Mouse (Mus musculus): Measurements from ENCODE around the gene Lif. TPM values are rescaled to one million over a fixed set of nuclear protein-coding genes. Genes with fewer than 3 reads are reported as not detected.

Gene Lif
- polyA plus RNA-seq, 1 experiment from 2014 or later: 0.98 TPM

GRCm38 (mm10) chr11:4217914-4218629 lies 39.3 kb upstream of the Lif start, which contains the start of gene Castor1:
TSS of gene Castor1 (plus strand) at chr11:4218225.
- 2% methylated on average over 56 of the region's 56 CpGs for WGBS
- Histone ChIP-seq H3K27me3 (replicated peaks; ENCODE audit: control insufficient read depth, insufficient read depth, low read length) (no peaks in the 10 kb centered on the region), H3K9me3 (ENCODE audit: control insufficient read depth, low read length) (no peaks in the 10 kb centered on the region), H3K36me3 (ENCODE audit: control insufficient read depth, insufficient read depth, low read length) (peaks cover 9% of the 10 kb centered on the region; the same call in 1 of the 2 replicates), H3K9ac (ENCODE audit: low read depth, low read length) (peak within 1 kb of the TSS; percentile 70), H3K27ac (ENCODE audit: low read length) (no peak within 1 kb of the TSS), H3K4me3 (ENCODE audit: low read length) (peak within 1 kb of the TSS; percentile 60), H3K4me1 (ENCODE audit: control insufficient read depth, insufficient read depth, low read length) (peaks cover 4% of the 10 kb centered on the region; the same call in 1 of the 2 replicates), H3K4me2 (ENCODE audit: low read depth, low read length) (peak within 1 kb of the TSS; percentile 96)
- ATAC-seq: peak; percentile 90

- Histone ChIP-seq H3K9ac (ENCODE audit: low read depth, low read length) (peak overlapping the region; percentile 70), H3K4me1 (ENCODE audit: control insufficient read depth, insufficient read depth, low read length) (peaks cover 6% of the 10 kb centered on the region; the same call in 1 of the 2 replicates), H3K27me3 (replicated peaks; ENCODE audit: control insufficient read depth, insufficient read depth, low read length) (no peaks in the 10 kb centered on the region), H3K4me3 (ENCODE audit: low read length) (peak overlapping the region; percentile 60), H3K27ac (ENCODE audit: low read length) (no peak overlapping the region), H3K9me3 (ENCODE audit: control insufficient read depth, low read length) (no peaks in the 10 kb centered on the region), H3K4me2 (ENCODE audit: low read depth, low read length) (peak overlapping the region; percentile 96), H3K36me3 (ENCODE audit: control insufficient read depth, insufficient read depth, low read length) (peaks cover 9% of the 10 kb centered on the region; the same call in 1 of the 2 replicates)
- WGBS: 13% methylated on average over 6 of the region's 6 CpGs
- no peak; the same call in 1 of the 2 replicates for ATAC-seq
Observed at GRCm38 (mm10) chr11:4218637-4219036, 38.7 kb upstream of the Lif start.

GRCm38 (mm10) chr11:4219317-4219751 lies 38.0 kb upstream of the Lif start:
- Histone ChIP-seq H3K4me3 (ENCODE audit: low read length) (no peak overlapping the region), H3K4me2 (ENCODE audit: low read depth, low read length) (no peak overlapping the region), H3K9me3 (ENCODE audit: control insufficient read depth, low read length) (no peaks in the 10 kb centered on the region), H3K27ac (ENCODE audit: low read length) (no peak overlapping the region), H3K36me3 (ENCODE audit: control insufficient read depth, insufficient read depth, low read length) (peaks cover 9% of the 10 kb centered on the region; the same call in 1 of the 2 replicates), H3K27me3 (replicated peaks; ENCODE audit: control insufficient read depth, insufficient read depth, low read length) (no peaks in the 10 kb centered on the region), H3K9ac (ENCODE audit: low read depth, low read length) (no peak overlapping the region), H3K4me1 (ENCODE audit: control insufficient read depth, insufficient read depth, low read length) (peaks cover 9% of the 10 kb centered on the region; the same call in 1 of the 2 replicates)
- 17% methylated on average over 2 of the region's 2 CpGs for WGBS
- ATAC-seq: no peak

GRCm38 (mm10) chr11:4219908-4220307 lies 37.4 kb upstream of the Lif start:
- Histone ChIP-seq H3K9ac (ENCODE audit: low read depth, low read length) (no peak overlapping the region), H3K9me3 (ENCODE audit: control insufficient read depth, low read length) (no peaks in the 10 kb centered on the region), H3K27ac (ENCODE audit: low read length) (no peak overlapping the region), H3K36me3 (ENCODE audit: control insufficient read depth, insufficient read depth, low read length) (0 out of 2 replicates have a peak, but pooled peaks cover 3% of the 10 kb centered on the region), H3K4me2 (ENCODE audit: low read depth, low read length) (no peak overlapping the region), H3K27me3 (replicated peaks; ENCODE audit: control insufficient read depth, insufficient read depth, low read length) (no peaks in the 10 kb centered on the region), H3K4me1 (ENCODE audit: control insufficient read depth, insufficient read depth, low read length) (peaks cover 9% of the 10 kb centered on the region; the same call in 1 of the 2 replicates), H3K4me3 (ENCODE audit: low read length) (no peak overlapping the region)
- 62% methylated on average over 9 of the region's 9 CpGs for WGBS
- no peak for ATAC-seq

- WGBS: 55% methylated on average over 28 of the region's 28 CpGs
Observed at GRCm38 (mm10) chr11:4220443-4221400, 36.6 kb upstream of the Lif start.

GRCm38 (mm10) chr11:4222046-4222950 lies 35.1 kb upstream of the Lif start:
- Histone ChIP-seq H3K4me1 (ENCODE audit: control insufficient read depth, insufficient read depth, low read length) (peaks cover 5% of the 10 kb centered on the region; the same call in 1 of the 2 replicates), H3K36me3 (ENCODE audit: control insufficient read depth, insufficient read depth, low read length) (no peaks in the 10 kb centered on the region), H3K27me3 (replicated peaks; ENCODE audit: control insufficient read depth, insufficient read depth, low read length) (no peaks in the 10 kb centered on the region), H3K9ac (ENCODE audit: low read depth, low read length) (no peak overlapping the region), H3K9me3 (ENCODE audit: control insufficient read depth, low read length) (no peaks in the 10 kb centered on the region), H3K4me2 (ENCODE audit: low read depth, low read length) (no peak overlapping the region), H3K4me3 (ENCODE audit: low read length) (no peak overlapping the region), H3K27ac (ENCODE audit: low read length) (no peak overlapping the region)
- 70% methylated on average over 17 of the region's 17 CpGs for WGBS
- ATAC-seq: no peak

More at GRCm38 (mm10) chr11:4220443-4221400, 36.6 kb upstream of the Lif start:
- no peak overlapping the region for H3K4me3 ChIP-seq (ENCODE audit: low read length)
- H3K9me3 ChIP-seq (ENCODE audit: control insufficient read depth, low read length): no peaks in the 10 kb centered on the region
- H3K27me3 ChIP-seq (replicated peaks; ENCODE audit: control insufficient read depth, insufficient read depth, low read length): no peaks in the 10 kb centered on the region
- H3K27ac ChIP-seq (ENCODE audit: low read length): no peak overlapping the region
- peaks cover 9% of the 10 kb centered on the region; the same call in 1 of the 2 replicates for H3K4me1 ChIP-seq (ENCODE audit: control insufficient read depth, insufficient read depth, low read length)
- no peaks in the 10 kb centered on the region for H3K36me3 ChIP-seq (ENCODE audit: control insufficient read depth, insufficient read depth, low read length)
- no peak overlapping the region for H3K9ac ChIP-seq (ENCODE audit: low read depth, low read length)
- peak; percentile 17; the same call in 1 of the 2 replicates for ATAC-seq
- no peak overlapping the region for H3K4me2 ChIP-seq (ENCODE audit: low read depth, low read length)

GRCm38 (mm10) chr11:4223393-4224188 lies 33.8 kb upstream of the Lif start:
- Histone ChIP-seq H3K9me3 (ENCODE audit: control insufficient read depth, low read length) (no peaks in the 10 kb centered on the region), H3K36me3 (ENCODE audit: control insufficient read depth, insufficient read depth, low read length) (no peaks in the 10 kb centered on the region), H3K9ac (ENCODE audit: low read depth, low read length) (no peak overlapping the region), H3K27ac (ENCODE audit: low read length) (no peak overlapping the region), H3K4me3 (ENCODE audit: low read length) (no peak overlapping the region), H3K4me1 (ENCODE audit: control insufficient read depth, insufficient read depth, low read length) (peaks cover 5% of the 10 kb centered on the region; the same call in 1 of the 2 replicates), H3K27me3 (replicated peaks; ENCODE audit: control insufficient read depth, insufficient read depth, low read length) (no peaks in the 10 kb centered on the region), H3K4me2 (ENCODE audit: low read depth, low read length) (no peak overlapping the region)
- 32% methylated on average over 7 of the region's 7 CpGs for WGBS
- ATAC-seq: peak; percentile 67

- Histone ChIP-seq H3K4me3 (ENCODE audit: low read length) (no peak overlapping the region), H3K36me3 (ENCODE audit: control insufficient read depth, insufficient read depth, low read length) (no peaks in the 10 kb centered on the region), H3K9me3 (ENCODE audit: control insufficient read depth, low read length) (no peaks in the 10 kb centered on the region), H3K9ac (ENCODE audit: low read depth, low read length) (no peak overlapping the region), H3K4me1 (ENCODE audit: control insufficient read depth, insufficient read depth, low read length) (peaks cover 5% of the 10 kb centered on the region; the same call in 1 of the 2 replicates), H3K4me2 (ENCODE audit: low read depth, low read length) (no peak overlapping the region), H3K27ac (ENCODE audit: low read length) (no peak overlapping the region), H3K27me3 (replicated peaks; ENCODE audit: control insufficient read depth, insufficient read depth, low read length) (no peaks in the 10 kb centered on the region)
- no peak for ATAC-seq
- 56% methylated on average over 2 of the region's 2 CpGs for WGBS
Observed at GRCm38 (mm10) chr11:4224223-4224622, 33.1 kb upstream of the Lif start.
